Mouse (Mus musculus): ENCODE measurements around the gene Tmod3. TPM values are rescaled to one million over a fixed set of nuclear protein-coding genes. Genes with fewer than 3 reads are reported as not detected.

Gene Tmod3
- polyA plus RNA-seq, 1 experiment from 2014 or later: 99.1 TPM

DNA sequence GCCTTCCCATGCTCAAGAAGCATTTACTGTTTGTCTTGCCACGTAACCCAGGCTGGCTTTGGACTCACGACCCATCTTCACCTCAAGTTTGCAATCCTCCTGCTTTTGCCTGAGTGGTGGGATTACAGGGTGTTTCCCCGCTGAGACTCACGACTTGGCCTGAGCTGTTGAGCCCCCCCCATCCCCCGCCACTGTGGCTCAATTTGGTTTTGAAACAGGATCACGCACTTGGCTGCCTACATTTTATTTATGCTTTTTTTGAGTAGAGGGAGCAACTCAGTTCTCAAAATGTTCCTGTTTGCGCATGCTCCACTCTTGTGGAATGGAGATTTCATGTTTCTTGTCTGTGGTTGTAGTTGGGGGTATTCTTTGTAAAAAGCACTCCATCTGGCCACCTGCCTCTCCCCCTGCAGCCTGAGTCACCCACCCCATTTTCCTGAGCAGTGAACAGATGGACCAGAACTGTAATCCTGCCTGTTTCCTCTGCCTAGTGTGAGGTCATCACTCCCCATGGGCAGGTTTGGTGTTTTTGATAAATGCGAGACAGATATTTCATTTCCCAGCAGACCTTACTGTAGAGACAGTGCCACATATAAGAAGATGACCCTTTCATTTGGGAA lies 80.2 kb downstream of the Tmod3 start:
- no peak overlapping the region for H3K4me3 ChIP-seq
- peak overlapping the region; percentile 38; the same call in 1 of the 2 replicates for H3K27ac ChIP-seq (replicated peaks)
- H3K27me3 ChIP-seq: no peaks in the 10 kb centered on the region
- H3K9me3 ChIP-seq: no peaks in the 10 kb centered on the region
- peak; percentile 78 for ATAC-seq (replicated peaks)
- H3K36me3 ChIP-seq: no peaks in the 10 kb centered on the region; the same call in 1 of the 2 replicates
- no peak overlapping the region for H3K4me2 ChIP-seq (replicated peaks)
- H3K9ac ChIP-seq (replicated peaks): no peak overlapping the region
- H3K4me1 ChIP-seq: peaks cover 8% of the 10 kb centered on the region; the same call in 1 of the 2 replicates
- WGBS: 44% methylated on average over 8 of the region's 8 CpGs

DNA sequence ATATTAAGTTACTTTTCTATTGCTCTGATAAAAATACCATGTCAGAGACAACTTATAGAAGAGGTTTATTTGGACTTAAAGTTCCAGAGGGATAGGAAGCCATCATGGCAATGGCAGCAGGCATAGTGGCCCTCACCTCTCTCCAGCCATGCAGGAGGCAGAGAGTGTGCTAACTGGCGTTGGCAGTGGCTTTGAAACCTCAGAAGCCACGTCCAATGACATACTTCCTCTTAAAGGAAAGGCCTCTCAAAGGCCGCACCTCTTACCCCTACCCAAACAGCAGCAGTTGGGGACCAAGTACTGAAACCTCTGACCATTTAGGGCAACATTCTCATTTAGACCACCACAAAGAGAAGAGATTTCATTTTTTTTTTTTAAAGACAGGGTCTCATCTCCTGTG lies 82.2 kb downstream of the Tmod3 start:
- Histone ChIP-seq H3K4me2 (replicated peaks) (no peak overlapping the region), H3K9me3 (no peaks in the 10 kb centered on the region), H3K36me3 (peaks cover 7% of the 10 kb centered on the region; the same call in 1 of the 2 replicates), H3K27me3 (no peaks in the 10 kb centered on the region), H3K9ac (replicated peaks) (no peak overlapping the region), H3K4me1 (peaks cover 8% of the 10 kb centered on the region; the same call in 1 of the 2 replicates), H3K4me3 (no peak overlapping the region), H3K27ac (replicated peaks) (no peak overlapping the region)
- 81% methylated on average over 3 of the region's 3 CpGs for WGBS
- ATAC-seq (replicated peaks): no peak

DNA sequence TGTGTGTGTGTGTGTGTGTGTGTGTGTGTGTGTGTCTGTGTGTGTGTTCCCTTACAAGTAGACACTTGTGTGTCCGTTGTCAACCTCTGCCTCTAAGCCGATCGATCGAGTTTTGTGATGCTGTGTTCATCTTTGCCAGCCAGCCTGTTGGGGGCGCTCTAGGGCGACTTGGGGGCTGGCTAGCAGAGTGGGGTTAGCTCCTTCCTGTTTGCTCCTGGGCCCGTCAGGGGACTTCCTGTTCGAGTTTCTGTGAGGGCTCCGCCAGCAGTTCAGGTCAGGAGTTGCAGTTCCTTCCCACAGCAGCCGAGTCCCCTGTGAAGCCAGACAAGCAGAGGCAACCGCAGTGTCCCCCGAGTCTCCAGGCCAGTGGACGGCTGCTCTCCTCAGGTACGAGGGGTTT lies 91.2 kb downstream of the Tmod3 start:
- H3K9ac ChIP-seq (replicated peaks): no peak overlapping the region
- H3K36me3 ChIP-seq: peaks cover 36% of the 10 kb centered on the region
- no peaks in the 10 kb centered on the region for H3K9me3 ChIP-seq
- H3K27me3 ChIP-seq: no peaks in the 10 kb centered on the region
- H3K4me3 ChIP-seq: no peak overlapping the region
- no peak for ATAC-seq (replicated peaks)
- peaks cover 2% of the 10 kb centered on the region; the same call in 1 of the 2 replicates for H3K4me1 ChIP-seq
- H3K27ac ChIP-seq (replicated peaks): no peak overlapping the region
- 84% methylated on average over 14 of the region's 14 CpGs for WGBS
- no peak overlapping the region for H3K4me2 ChIP-seq (replicated peaks)

DNA sequence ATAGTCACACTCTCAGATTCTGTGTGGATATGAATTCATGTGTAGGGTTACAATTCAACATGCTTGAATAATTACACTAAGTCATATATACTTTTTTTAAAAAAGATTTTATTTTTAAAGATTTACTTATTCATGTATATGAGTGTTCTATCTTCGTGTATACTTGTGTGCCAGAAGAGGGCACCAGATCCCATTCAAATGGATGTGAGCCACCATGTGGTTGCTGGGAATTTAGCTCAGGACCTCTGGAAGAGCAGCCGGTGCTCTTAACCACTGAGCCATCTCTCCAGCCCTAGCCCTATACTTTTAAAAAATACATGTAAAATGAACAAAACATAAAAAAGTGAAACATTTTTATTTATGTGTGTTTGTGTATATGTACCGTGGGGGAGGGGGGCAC lies 91.9 kb downstream of the Tmod3 start:
- Histone ChIP-seq H3K4me2 (replicated peaks) (no peak overlapping the region), H3K27ac (replicated peaks) (no peak overlapping the region), H3K9me3 (no peaks in the 10 kb centered on the region), H3K36me3 (peaks cover 38% of the 10 kb centered on the region), H3K27me3 (no peaks in the 10 kb centered on the region), H3K4me1 (peaks cover 7% of the 10 kb centered on the region; the same call in 1 of the 2 replicates), H3K9ac (replicated peaks) (no peak overlapping the region), H3K4me3 (no peak overlapping the region)
- WGBS: 95% methylated on average over 3 of the region's 3 CpGs
- no peak for ATAC-seq (replicated peaks)

DNA sequence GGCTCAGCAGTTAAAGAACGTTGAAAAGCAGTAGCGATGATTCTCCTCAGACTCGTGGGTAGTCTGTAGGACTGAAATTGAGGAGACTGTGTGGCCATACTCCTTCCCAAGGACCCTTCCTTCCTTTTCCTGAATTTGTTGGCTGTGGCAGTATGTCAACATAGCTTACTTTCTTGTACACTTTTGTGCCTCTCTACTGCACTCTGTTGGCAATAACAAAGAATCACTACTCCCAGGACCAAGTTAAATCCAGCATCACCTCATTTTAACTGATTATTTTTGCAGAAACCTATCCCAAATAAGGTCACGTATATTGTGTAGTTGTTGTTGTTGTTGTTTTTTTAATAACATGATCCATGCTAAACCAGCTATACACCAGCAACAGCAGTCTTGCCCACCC lies 92.8 kb downstream of the Tmod3 start:
- no peaks in the 10 kb centered on the region for H3K27me3 ChIP-seq
- peaks cover 47% of the 10 kb centered on the region for H3K36me3 ChIP-seq
- no peak overlapping the region for H3K27ac ChIP-seq (replicated peaks)
- no peak overlapping the region for H3K4me3 ChIP-seq
- 96% methylated on average over 4 of the region's 4 CpGs for WGBS
- H3K9ac ChIP-seq (replicated peaks): no peak overlapping the region
- H3K4me1 ChIP-seq: peaks cover 11% of the 10 kb centered on the region; the same call in 1 of the 2 replicates
- H3K9me3 ChIP-seq: no peaks in the 10 kb centered on the region
- H3K4me2 ChIP-seq (replicated peaks): no peak overlapping the region
- ATAC-seq (replicated peaks): no peak

DNA sequence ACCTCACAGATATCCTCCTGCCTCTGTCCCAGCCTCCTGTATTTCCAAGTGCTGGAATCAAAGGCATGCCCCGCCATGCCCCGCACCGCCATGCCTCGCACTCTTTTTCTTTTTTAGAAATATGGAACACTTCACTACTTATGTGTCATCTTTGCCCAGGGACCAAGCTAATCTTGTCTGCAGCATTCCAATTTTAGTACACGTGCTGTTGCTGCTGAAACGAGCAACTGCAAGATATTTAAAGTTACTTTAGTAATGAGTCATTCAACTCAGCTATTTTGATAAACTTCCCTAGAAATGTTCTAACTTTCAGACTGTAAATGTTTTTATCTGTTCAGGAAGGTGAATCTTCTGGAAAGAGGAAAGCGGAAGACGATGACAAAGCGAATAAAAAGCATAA lies 93.6 kb downstream of the Tmod3 start:
- 94% methylated on average over 9 of the region's 9 CpGs for WGBS
- H3K9me3 ChIP-seq: no peaks in the 10 kb centered on the region

DNA sequence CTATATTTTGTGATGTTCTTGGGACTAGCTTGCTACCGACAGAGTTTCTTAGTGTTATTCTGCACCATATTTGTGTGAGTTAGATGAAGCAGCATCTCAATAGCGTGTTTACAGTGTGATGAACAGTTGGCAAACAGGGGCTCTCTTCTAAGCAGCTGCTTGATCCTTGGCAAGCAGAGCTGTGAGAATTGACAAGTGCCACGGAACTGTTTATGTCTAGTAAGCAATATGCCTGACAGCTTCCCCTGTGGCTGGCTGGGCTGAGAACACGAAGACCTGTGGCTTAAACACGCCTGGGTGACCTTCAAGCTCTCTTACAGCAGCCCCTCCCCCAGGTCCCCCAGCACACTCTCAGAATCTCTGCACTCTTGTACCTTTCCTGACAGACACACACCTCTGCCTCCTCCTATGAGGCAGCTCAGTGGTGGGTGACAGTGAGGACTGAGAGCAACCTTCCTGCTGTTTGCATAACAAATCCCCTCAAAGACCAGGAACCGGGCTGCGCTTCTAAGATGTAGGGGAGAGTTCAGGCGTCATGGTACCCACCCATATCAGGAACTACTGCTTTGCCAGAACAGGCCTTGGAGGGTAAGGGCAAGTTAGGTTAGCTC lies 96.3 kb downstream of the Tmod3 start:
- Histone ChIP-seq H3K9ac (replicated peaks) (no peak overlapping the region), H3K27ac (replicated peaks) (no peak overlapping the region), H3K36me3 (peaks cover 77% of the 10 kb centered on the region), H3K4me1 (peaks cover 11% of the 10 kb centered on the region; the same call in 1 of the 2 replicates), H3K27me3 (no peaks in the 10 kb centered on the region), H3K9me3 (no peaks in the 10 kb centered on the region), H3K4me3 (no peak overlapping the region), H3K4me2 (replicated peaks) (no peak overlapping the region)
- 70% methylated on average over 8 of the region's 8 CpGs for WGBS
- peak; percentile 84 for ATAC-seq (replicated peaks)

More for the DNA sequence above, 93.6 kb downstream of the Tmod3 start:
- Histone ChIP-seq H3K27me3 (no peaks in the 10 kb centered on the region), H3K4me3 (no peak overlapping the region), H3K9ac (replicated peaks) (no peak overlapping the region), H3K4me1 (peaks cover 11% of the 10 kb centered on the region; the same call in 1 of the 2 replicates), H3K27ac (replicated peaks) (no peak overlapping the region), H3K4me2 (replicated peaks) (no peak overlapping the region), H3K36me3 (peaks cover 54% of the 10 kb centered on the region)
- ATAC-seq (replicated peaks): no peak

DNA sequence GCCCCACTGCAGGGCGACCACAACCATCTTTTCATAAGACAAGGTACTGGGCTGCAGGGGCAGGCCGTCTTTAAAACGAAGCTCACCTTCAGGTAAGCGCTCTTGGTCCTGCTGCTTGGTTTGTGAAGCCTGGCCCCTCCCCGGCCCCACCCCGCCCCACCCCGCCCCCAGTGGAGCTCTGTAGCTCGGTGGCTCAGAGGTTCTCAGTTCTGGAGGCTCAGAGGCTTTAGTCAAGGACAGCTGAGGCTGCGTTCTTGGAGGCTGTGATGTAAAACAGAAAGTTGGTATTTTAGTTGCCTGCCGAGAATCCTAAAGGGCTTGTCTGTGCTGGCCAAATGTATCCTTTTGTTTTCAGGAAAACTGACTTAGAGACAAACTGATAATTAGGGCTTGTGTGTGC lies 103.8 kb downstream of the Tmod3 start:
- H3K4me2 ChIP-seq (replicated peaks): no peak overlapping the region
- H3K27ac ChIP-seq (replicated peaks): no peak overlapping the region
- H3K4me1 ChIP-seq: no peaks in the 10 kb centered on the region
- H3K27me3 ChIP-seq: no peaks in the 10 kb centered on the region
- no peak overlapping the region for H3K9ac ChIP-seq (replicated peaks)
- H3K36me3 ChIP-seq: peaks cover 87% of the 10 kb centered on the region
- no peak overlapping the region for H3K4me3 ChIP-seq
- no peaks in the 10 kb centered on the region for H3K9me3 ChIP-seq
- WGBS: 79% methylated on average over 10 of the region's 10 CpGs
- ATAC-seq (replicated peaks): no peak

DNA sequence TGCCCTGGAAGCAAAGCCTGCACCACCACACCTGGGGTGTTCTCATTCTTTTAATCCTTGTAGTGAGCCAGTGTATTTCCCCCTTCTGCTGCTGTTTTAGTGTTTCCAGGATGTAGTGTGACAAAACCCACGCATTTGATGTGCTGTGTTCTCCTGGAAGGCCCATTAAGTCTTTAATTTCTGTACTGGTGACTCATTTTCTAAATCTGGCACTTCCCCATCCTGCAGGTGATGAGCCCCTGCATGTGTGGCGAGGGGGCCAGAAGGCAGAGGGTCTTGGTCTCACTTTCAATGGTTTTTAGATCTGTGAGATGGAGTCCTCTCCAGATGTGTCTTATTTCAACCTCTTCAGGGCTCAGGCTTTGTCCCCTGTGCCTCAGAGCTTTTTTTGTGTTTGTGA lies 105.5 kb downstream of the Tmod3 start:
- Histone ChIP-seq H3K9ac (replicated peaks) (no peak overlapping the region), H3K9me3 (no peaks in the 10 kb centered on the region), H3K27ac (replicated peaks) (no peak overlapping the region), H3K4me3 (no peak overlapping the region), H3K4me1 (no peaks in the 10 kb centered on the region), H3K4me2 (replicated peaks) (no peak overlapping the region), H3K27me3 (no peaks in the 10 kb centered on the region), H3K36me3 (peaks cover 82% of the 10 kb centered on the region)
- no peak for ATAC-seq (replicated peaks)
- WGBS: 91% methylated on average over 2 of the region's 2 CpGs

DNA sequence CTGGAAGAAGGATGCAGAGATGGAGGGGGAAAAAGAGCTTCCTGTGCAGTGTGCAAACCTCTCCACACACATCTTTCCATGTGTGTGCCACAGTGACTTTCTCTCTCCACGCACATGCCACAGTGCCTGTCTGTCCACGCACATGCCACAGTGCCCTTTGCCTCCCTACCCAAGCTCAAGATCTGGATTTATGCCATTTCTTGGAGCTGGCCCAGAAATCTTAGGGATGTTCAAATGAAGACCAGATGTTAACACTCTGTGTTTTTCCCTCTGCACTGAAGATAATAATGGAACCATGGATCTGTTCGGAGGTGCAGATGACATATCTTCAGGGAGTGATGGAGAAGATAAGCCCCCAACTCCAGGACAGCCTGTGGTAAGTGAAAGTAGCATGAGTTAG lies 111.4 kb downstream of the Tmod3 start:
- ATAC-seq (replicated peaks): no peak
- no peak overlapping the region for H3K4me3 ChIP-seq
- H3K9me3 ChIP-seq: no peaks in the 10 kb centered on the region
- H3K9ac ChIP-seq (replicated peaks): no peak overlapping the region
- H3K4me1 ChIP-seq: peaks cover under 1% of the 10 kb centered on the region
- H3K36me3 ChIP-seq: peaks cover 66% of the 10 kb centered on the region
- WGBS: 98% methylated on average over 3 of the region's 3 CpGs
- H3K27ac ChIP-seq (replicated peaks): no peak overlapping the region
- H3K4me2 ChIP-seq (replicated peaks): no peak overlapping the region
- H3K27me3 ChIP-seq: no peaks in the 10 kb centered on the region

All from forebrain, embryonic 15.5 days (tissue).